Mouse (Mus musculus) heart, embryonic 11.5 days (tissue): Measurements from ENCODE around the gene Dclk2. TPM values are rescaled to one million over a fixed set of nuclear protein-coding genes. Genes with fewer than 3 reads are reported as not detected.

Experiments
- ATAC-seq: fragments of 200-750 bp; cut with Nextera tagmentation; replicated peaks from 2 replicates; pipeline ENCODE4 v1.8.0; 2017; ENCODE audit warnings: moderate library complexity; ENCODE audit not compliant: insufficient number of reproducible peaks, low FRiP score, low TSS enrichment
- H3K27ac ChIP-seq: fragments of 300-500 bp; sonication (generic); 2 replicates; pipeline ENCODE4 v1.5.1; 2014; ENCODE audit warnings: mild to moderate bottlenecking, low read depth, low read length
- H3K27me3 ChIP-seq: fragments of 300-500 bp; sonication (generic); 2 replicates; pipeline ENCODE4 v1.6.1; 2014; ENCODE audit warnings: mild to moderate bottlenecking, low read length, mixed read lengths; ENCODE audit not compliant: control insufficient read depth, insufficient read depth
- H3K36me3 ChIP-seq: fragments of 300-500 bp; sonication (generic); 2 replicates; pipeline ENCODE4 v1.6.1; 2014; ENCODE audit warnings: mild to moderate bottlenecking, low read length, moderate library complexity, mixed read lengths; ENCODE audit not compliant: control insufficient read depth, insufficient read depth
- H3K4me1 ChIP-seq: fragments of 300-500 bp; sonication (generic); 2 replicates; pipeline ENCODE4 v1.6.1; 2014; ENCODE audit warnings: low read length; ENCODE audit not compliant: control insufficient read depth, insufficient read depth
- H3K4me2 ChIP-seq: fragments of 300-500 bp; sonication (generic); 2 replicates; pipeline ENCODE4 v1.6.1; 2014; ENCODE audit warnings: mild to moderate bottlenecking, moderate library complexity
- H3K4me3 ChIP-seq: fragments of 300-500 bp; sonication (generic); 2 replicates; pipeline ENCODE4 v1.5.1; 2014; ENCODE audit warnings: low read depth, low read length
- H3K9ac ChIP-seq: fragments of 300-500 bp; sonication (generic); 2 replicates; pipeline ENCODE4 v1.6.1; 2014; ENCODE audit warnings: mild to moderate bottlenecking, low read depth, low read length, moderate library complexity
- H3K9me3 ChIP-seq: fragments of 300-500 bp; sonication (generic); replicated peaks from 2 replicates; pipeline ENCODE4 v1.6.1; 2016; ENCODE audit warnings: low read length; ENCODE audit not compliant: control insufficient read depth
- WGBS: fragments of 180-500 bp; shearing (Covaris S2); extraction: QIAGEN DNeasy Blood & Tissue Kit; methylation state at CpG from one replicate; pipeline ENCODE4 v1.1.7; 2014; ENCODE audit not compliant: insufficient replicate concordance; 5-methylcytosine and 5-hydroxymethylcytosine counted together
- polyA plus RNA-seq: library from polyadenylated mRNA; unstranded; fragments of >200 nt; fragmentation: Nextera tagmentation; extraction: Ambion mirVana; gene quantifications from 2 replicates; pipeline ENCODE4 v1.2.1, GENCODE M21; 2014

The Dclk2 gene
- polyA plus RNA-seq, 1 experiment from 2014 or later: 4.3 TPM

DNA sequence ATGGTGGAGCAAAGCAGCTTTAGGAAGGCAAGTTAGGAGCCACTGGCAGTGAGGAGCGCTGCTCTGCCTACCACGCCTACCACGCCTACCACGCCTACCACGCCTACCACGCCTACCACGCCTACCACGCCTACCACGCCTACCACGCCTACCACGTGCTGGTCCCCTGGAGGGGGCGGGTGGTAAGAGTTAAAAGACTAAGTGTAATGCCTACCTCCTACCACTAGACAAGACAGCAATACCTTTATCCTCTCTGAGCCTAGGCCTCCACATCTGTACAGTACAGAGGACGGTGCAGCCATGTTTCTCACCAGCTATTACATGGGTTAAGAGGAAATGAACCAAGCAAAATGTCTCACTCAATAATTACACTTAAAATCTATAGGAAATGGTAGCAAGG lies 5.4 kb downstream of the Dclk2 start:
- Histone ChIP-seq H3K9ac (no peak overlapping the region), H3K27me3 (peaks cover 14% of the 10 kb centered on the region), H3K36me3 (no peaks in the 10 kb centered on the region), H3K4me1 (no peaks in the 10 kb centered on the region; the same call in 1 of the 2 replicates), H3K9me3 (no peaks in the 10 kb centered on the region), H3K4me3 (no peak overlapping the region), H3K4me2 (no peak overlapping the region), H3K27ac (no peak overlapping the region)
- WGBS: 26% methylated on average over 13 of the region's 13 CpGs
- ATAC-seq: no peak

DNA sequence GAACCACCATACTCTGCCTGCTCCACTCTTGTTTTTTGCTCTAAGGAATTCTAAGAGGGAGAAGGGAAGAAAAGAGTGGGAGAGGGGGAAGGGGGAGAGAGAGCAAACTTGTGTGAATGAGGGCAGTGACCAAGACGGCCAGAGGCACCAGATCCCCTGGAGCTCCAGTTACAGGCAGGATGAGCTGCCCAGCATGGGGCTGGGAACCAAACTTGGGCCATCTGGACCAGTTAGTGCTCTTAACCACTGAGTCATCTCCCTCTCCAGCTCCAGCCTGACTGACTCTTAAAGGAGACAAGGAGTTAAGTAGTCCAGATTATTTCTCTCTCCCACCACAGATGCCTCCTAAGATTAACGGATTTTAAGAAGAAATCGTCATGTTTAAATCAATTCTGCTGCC lies 6.3 kb downstream of the Dclk2 start:
- no peak for ATAC-seq
- Histone ChIP-seq H3K27ac (no peak overlapping the region), H3K9ac (no peak overlapping the region), H3K27me3 (peaks cover 8% of the 10 kb centered on the region), H3K4me1 (no peaks in the 10 kb centered on the region; the same call in 1 of the 2 replicates), H3K9me3 (no peaks in the 10 kb centered on the region), H3K4me3 (no peak overlapping the region), H3K4me2 (no peak overlapping the region), H3K36me3 (no peaks in the 10 kb centered on the region)
- WGBS: 57% methylated on average over 3 of the region's 3 CpGs

DNA sequence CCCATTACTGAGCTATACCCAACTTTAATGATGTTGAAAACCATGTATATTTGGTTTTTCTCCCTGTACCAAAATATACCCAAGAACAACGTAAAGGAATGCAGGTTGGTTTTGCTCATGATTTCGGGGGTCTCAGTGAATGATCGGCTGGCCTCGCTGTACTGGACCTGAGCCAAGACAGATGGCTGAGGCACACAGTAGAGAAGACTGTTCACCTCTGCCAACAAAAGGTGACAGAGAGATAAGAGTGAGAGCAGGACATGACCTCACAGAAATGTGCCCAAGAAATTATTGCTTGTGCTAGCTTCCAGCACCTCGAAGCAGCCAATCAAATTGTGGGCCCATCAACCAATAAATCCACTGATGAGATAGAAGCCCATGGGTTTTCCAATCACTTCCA lies 22.3 kb downstream of the Dclk2 start:
- H3K36me3 ChIP-seq: no peaks in the 10 kb centered on the region; the same call in 1 of the 2 replicates
- 83% methylated on average over 5 of the region's 5 CpGs for WGBS
- ATAC-seq: no peak
- H3K4me2 ChIP-seq: no peak overlapping the region
- H3K27me3 ChIP-seq: no peaks in the 10 kb centered on the region
- H3K4me3 ChIP-seq: no peak overlapping the region
- no peak overlapping the region for H3K9ac ChIP-seq
- no peak overlapping the region for H3K27ac ChIP-seq
- H3K4me1 ChIP-seq: no peaks in the 10 kb centered on the region; the same call in 1 of the 2 replicates
- no peaks in the 10 kb centered on the region for H3K9me3 ChIP-seq

DNA sequence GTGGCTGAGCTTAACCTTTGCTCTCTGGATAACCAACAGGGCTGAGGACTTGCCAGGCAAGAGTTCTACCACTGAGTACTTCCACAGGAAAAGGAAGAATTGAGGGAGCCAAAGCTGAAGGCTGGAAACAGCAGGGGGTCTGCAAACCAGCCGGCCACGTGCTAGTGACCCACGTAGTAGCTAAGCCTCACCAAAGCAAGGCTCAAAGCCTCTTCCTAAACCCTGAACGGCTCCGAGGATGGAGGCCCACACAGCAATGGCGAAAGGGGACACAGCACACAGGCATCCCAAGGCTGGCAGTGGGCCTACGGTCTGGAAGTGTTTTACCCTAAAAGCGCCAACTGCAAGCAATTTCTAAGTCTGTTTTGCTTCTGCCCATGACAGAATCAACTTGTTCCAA lies 23.1 kb downstream of the Dclk2 start:
- H3K4me2 ChIP-seq: no peak overlapping the region
- H3K9me3 ChIP-seq: no peaks in the 10 kb centered on the region
- no peak overlapping the region for H3K4me3 ChIP-seq
- no peak overlapping the region for H3K27ac ChIP-seq
- no peak for ATAC-seq
- no peaks in the 10 kb centered on the region; the same call in 1 of the 2 replicates for H3K36me3 ChIP-seq
- H3K9ac ChIP-seq: no peak overlapping the region
- no peaks in the 10 kb centered on the region; the same call in 1 of the 2 replicates for H3K4me1 ChIP-seq
- WGBS: 66% methylated on average over 8 of the region's 8 CpGs
- H3K27me3 ChIP-seq: no peaks in the 10 kb centered on the region

DNA sequence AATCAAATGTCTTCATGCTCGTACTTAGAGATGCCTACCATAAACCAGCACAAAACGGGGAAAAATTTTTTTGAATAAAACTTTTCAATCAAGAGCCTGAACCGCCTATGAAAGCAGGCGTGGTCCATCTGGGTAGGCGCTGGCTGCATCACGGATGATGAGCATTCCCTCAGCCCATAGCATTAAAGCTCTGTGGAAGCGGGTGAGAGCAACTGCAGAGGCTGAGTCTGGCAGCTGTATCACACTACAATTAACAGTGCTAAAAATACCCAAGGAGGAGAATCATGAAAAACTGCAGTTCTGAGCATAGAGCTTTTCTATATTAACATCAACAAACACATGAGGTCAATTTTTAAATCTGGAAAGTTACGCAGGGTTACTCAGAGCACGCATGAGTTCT lies 23.6 kb downstream of the Dclk2 start:
- Histone ChIP-seq H3K27me3 (no peaks in the 10 kb centered on the region), H3K9ac (no peak overlapping the region), H3K27ac (no peak overlapping the region), H3K4me1 (no peaks in the 10 kb centered on the region; the same call in 1 of the 2 replicates), H3K4me3 (no peak overlapping the region), H3K9me3 (no peaks in the 10 kb centered on the region), H3K36me3 (no peaks in the 10 kb centered on the region; the same call in 1 of the 2 replicates), H3K4me2 (no peak overlapping the region)
- no peak for ATAC-seq
- 81% methylated on average over 9 of the region's 9 CpGs for WGBS

DNA sequence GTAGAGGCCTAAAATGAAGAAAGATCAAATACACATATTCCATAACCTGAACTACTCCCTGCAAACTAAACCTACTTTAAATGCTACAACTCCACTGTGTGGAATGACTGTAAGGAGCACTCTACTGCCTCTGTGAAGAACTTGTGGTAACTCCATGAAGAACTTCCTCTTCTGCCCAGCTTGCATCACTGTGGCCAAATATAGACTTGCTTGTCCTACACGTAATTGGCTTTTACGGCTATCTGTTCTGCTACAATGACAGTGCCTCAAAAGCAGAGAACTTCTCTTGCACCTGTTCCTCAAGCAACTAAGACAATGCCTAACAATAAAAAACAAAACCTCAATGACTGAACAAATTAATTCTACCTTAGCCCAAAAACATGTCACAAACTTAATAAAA lies 26.2 kb downstream of the Dclk2 start:
- H3K4me1 ChIP-seq: no peaks in the 10 kb centered on the region; the same call in 1 of the 2 replicates
- 61% methylated on average over 2 of the region's 2 CpGs for WGBS
- no peak overlapping the region for H3K27ac ChIP-seq
- ATAC-seq: no peak
- H3K4me2 ChIP-seq: no peak overlapping the region
- H3K27me3 ChIP-seq: no peaks in the 10 kb centered on the region
- H3K9me3 ChIP-seq: no peaks in the 10 kb centered on the region
- no peak overlapping the region for H3K4me3 ChIP-seq
- no peak overlapping the region for H3K9ac ChIP-seq
- no peaks in the 10 kb centered on the region; the same call in 1 of the 2 replicates for H3K36me3 ChIP-seq

DNA sequence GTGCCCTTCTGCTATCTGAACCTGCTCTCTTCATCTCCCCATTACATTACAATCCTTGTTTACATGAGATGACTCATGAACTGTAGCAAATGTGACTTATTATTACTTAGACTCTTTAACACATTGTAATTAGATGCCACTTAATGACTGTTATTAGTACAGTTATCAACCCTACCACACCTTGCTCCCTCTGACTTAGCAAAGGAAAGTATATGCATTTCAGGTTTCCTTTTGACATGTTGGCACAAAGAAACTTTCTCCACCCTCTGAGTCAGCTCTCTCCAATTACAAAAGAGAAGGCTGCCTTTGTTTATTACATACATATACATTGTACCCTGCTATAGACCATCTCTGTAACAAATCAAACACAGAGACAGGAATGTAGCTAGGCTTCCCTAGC lies 33.1 kb downstream of the Dclk2 start:
- H3K36me3 ChIP-seq: no peaks in the 10 kb centered on the region
- H3K4me3 ChIP-seq: no peak overlapping the region
- no peak overlapping the region for H3K4me2 ChIP-seq
- no peak for ATAC-seq
- no peak overlapping the region for H3K9ac ChIP-seq
- H3K27ac ChIP-seq: no peak overlapping the region
- H3K9me3 ChIP-seq: no peaks in the 10 kb centered on the region; the same call in 1 of the 2 replicates
- H3K4me1 ChIP-seq: no peaks in the 10 kb centered on the region
- no peaks in the 10 kb centered on the region for H3K27me3 ChIP-seq

DNA sequence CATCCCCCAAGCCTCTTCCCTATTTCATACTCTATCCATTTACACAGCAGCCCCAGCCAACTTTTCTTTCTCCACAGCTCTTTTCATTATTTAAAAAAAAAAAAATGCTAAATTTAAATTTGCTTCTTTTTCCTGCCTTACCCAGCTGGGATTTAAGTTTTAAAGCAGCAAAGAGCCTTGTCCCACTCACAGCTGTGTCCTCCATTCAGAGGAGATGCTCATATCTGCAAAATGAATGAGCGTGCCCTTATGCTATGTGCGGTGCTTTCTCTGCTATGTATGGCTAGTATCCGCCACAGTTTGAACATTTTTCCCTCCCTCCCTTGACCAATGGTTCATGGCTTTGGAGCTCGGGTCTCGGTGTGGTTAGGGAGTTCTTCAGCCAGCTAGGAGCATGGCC lies 35.5 kb downstream of the Dclk2 start:
- WGBS: 76% methylated on average over 5 of the region's 5 CpGs
- H3K4me2 ChIP-seq: no peak overlapping the region
- ATAC-seq: no peak

DNA sequence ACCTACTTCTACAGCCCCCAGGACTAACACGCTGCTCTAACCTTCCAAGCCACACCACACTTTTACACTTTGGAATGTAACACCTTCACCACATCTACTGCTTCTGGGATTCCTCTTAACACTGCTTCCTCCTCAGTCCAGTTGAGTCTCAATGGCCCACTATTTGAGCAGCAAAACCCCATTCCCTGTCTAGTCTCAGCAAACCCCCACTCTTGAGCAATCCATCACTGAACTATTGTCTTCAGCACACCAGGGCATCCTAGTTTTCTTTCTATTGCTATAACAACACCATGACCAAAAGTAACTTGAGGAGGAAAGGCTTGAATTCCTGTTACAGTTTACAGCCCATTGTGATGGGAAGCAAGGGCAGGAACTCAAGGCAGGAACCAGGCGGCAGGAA lies 36.2 kb downstream of the Dclk2 start:
- 74% methylated on average over 2 of the region's 2 CpGs for WGBS

More for the DNA sequence above, 35.5 kb downstream of the Dclk2 start:
- no peaks in the 10 kb centered on the region for H3K4me1 ChIP-seq
- no peaks in the 10 kb centered on the region; the same call in 1 of the 2 replicates for H3K9me3 ChIP-seq
- no peaks in the 10 kb centered on the region for H3K27me3 ChIP-seq
- no peak overlapping the region for H3K27ac ChIP-seq
- H3K9ac ChIP-seq: no peak overlapping the region
- H3K36me3 ChIP-seq: no peaks in the 10 kb centered on the region
- no peak overlapping the region for H3K4me3 ChIP-seq

More for the DNA sequence above, 36.2 kb downstream of the Dclk2 start:
- no peak overlapping the region for H3K9ac ChIP-seq
- no peak overlapping the region for H3K4me2 ChIP-seq
- H3K4me3 ChIP-seq: no peak overlapping the region
- no peaks in the 10 kb centered on the region for H3K27me3 ChIP-seq
- no peaks in the 10 kb centered on the region; the same call in 1 of the 2 replicates for H3K9me3 ChIP-seq
- no peak overlapping the region for H3K27ac ChIP-seq
- H3K36me3 ChIP-seq: no peaks in the 10 kb centered on the region
- no peaks in the 10 kb centered on the region for H3K4me1 ChIP-seq
- no peak for ATAC-seq
